ENCODE assay signal across 10 mouse cellular contexts in the genomic region with DNA sequence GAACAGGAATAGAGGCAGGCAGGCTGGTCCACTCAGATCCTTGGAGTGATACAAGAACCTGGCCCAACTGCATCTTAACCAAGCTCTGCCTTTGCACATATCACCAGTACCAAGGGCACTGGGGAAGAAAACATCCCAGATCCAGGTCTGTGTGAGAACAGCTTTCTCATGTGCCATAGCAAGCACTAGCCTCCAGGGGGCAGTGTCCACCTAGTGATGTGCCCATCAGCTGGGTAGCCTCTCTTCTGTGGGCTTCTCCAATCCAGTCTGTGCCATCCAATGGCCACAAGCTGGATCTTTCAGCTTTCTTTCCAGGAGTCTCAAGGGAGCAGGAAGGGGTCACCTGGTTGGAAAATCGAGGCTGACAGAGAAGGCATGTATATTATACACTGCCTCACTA. TPM values are rescaled to one million over a fixed set of nuclear protein-coding genes. Genes with fewer than 3 reads are reported as not detected.
DNase-seq lines count a peak whose midpoint lies in the region; ATAC-seq and TF ChIP-seq lines count a peak whose summit lies in the region.
"Had no signal": no experiment of that assay in that cellular context is flagged by ENCODE, and none has a peak within 500 bp of the region (broad histone marks: within the 10 kb centered on the region; RNA-seq: fewer than 3 reads in every experiment).

No protein-coding gene starts in this region.

- TF ChIP-seq EP300 in liver, embryonic 14.5 days (IDR thresholded peaks at IDR 0.05; ENCODE audit: low read depth) = no peak

- peak; percentile 97 for TF ChIP-seq CTCF in liver, embryonic 14.5 days (IDR thresholded peaks at IDR 0.05; ENCODE audit: low read depth)

- no peak overlapping the region for H3K4me3 ChIP-seq in kidney, embryonic 16.5 days (ENCODE audit: low read length)
- no peak overlapping the region for H3K4me3 ChIP-seq in liver, embryonic 14.5 days (ENCODE audit: insufficient read depth in 1 of 2, low read depth in 2 of 2, low read length in 2 of 2)
- no peak overlapping the region for H3K4me3 ChIP-seq in neural tube, embryonic 13.5 days

- no peak overlapping the region for H3K4me2 ChIP-seq in kidney, embryonic 16.5 days (replicated peaks; ENCODE audit: low read depth, low read length)
- no peak overlapping the region for H3K4me2 ChIP-seq in liver, embryonic 14.5 days (ENCODE audit: low read depth)
- H3K4me2 ChIP-seq in neural tube, embryonic 13.5 days = no peak overlapping the region

- peaks cover 8% of the 10 kb centered on the region for H3K4me1 ChIP-seq in kidney, embryonic 16.5 days (ENCODE audit: insufficient read depth, low read length)
- no peaks in the 10 kb centered on the region for H3K4me1 ChIP-seq in liver, embryonic 14.5 days (replicated peaks; ENCODE audit: control insufficient read depth in 2 of 2, insufficient read depth in 2 of 2, low read length in 1 of 2)
- H3K4me1 ChIP-seq in neural tube, embryonic 13.5 days (replicated peaks) = no peaks in the 10 kb centered on the region

- H3K27me3 ChIP-seq in kidney, embryonic 16.5 days (ENCODE audit: insufficient read depth, low read length) = no peaks in the 10 kb centered on the region
- H3K27me3 ChIP-seq in liver, embryonic 14.5 days (ENCODE audit: control insufficient read depth, insufficient read depth, low read length) = no peaks in the 10 kb centered on the region
- H3K27me3 ChIP-seq in neural tube, embryonic 13.5 days = no peaks in the 10 kb centered on the region

- no peak overlapping the region for H3K9ac ChIP-seq in kidney, embryonic 16.5 days (replicated peaks; ENCODE audit: low read length)
- H3K9ac ChIP-seq in liver, embryonic 14.5 days (replicated peaks) = no peak overlapping the region
- no peak overlapping the region for H3K9ac ChIP-seq in neural tube, embryonic 13.5 days

- H3K9me3 ChIP-seq in kidney, embryonic 16.5 days (ENCODE audit: low read length) = no peaks in the 10 kb centered on the region
- no peaks in the 10 kb centered on the region for H3K9me3 ChIP-seq in liver, embryonic 14.5 days (ENCODE audit: control insufficient read depth, low read length)
- H3K9me3 ChIP-seq in neural tube, embryonic 13.5 days = no peaks in the 10 kb centered on the region

- no peaks in the 10 kb centered on the region for H3K36me3 ChIP-seq in kidney, embryonic 16.5 days (ENCODE audit: insufficient read depth, low read length)
- H3K36me3 ChIP-seq in liver, embryonic 14.5 days (replicated peaks; ENCODE audit: control insufficient read depth, insufficient read depth, low read depth) = no peaks in the 10 kb centered on the region
- H3K36me3 ChIP-seq in neural tube, embryonic 13.5 days = no peaks in the 10 kb centered on the region

- peak; percentile 14; the same call in 1 of the 2 replicates for ATAC-seq in kidney, embryonic 16.5 days (ENCODE audit: low FRiP score, low TSS enrichment)
- peak; percentile 48; the same call in 1 of the 2 replicates for ATAC-seq in liver, embryonic 14.5 days (ENCODE audit: insufficient read depth)
- ATAC-seq in neural tube, embryonic 13.5 days (ENCODE audit: low read depth) = peak; percentile 59; the same call in 1 of the 2 replicates

- DNase-seq in 416B (ENCODE audit: low read depth) (peak; percentile 76), MN1 (ENCODE audit: low spot score) (peak; percentile 77)
- peak; percentile 45 for DNase-seq in cerebellum, adult 9-11 months
- DNase-seq in gastrocnemius, adult 8-10 months (ENCODE audit: low spot score in 2 of 2) = peak; percentile 14 to 23
- no peak for DNase-seq in liver, embryonic 14.5 days (ENCODE audit: low read depth in 3 of 3, low spot score in 3 of 3)
- peak; percentile 64 for DNase-seq in thymus, postnatal 0 days (ENCODE audit: low spot score)

- no peak overlapping the region for H3K27ac ChIP-seq in kidney, embryonic 16.5 days (ENCODE audit: low read length)
- H3K27ac ChIP-seq in liver, embryonic 14.5 days = no peak overlapping the region
- no peak overlapping the region for H3K27ac ChIP-seq in neural tube, embryonic 13.5 days (replicated peaks)

- 3% methylated on average over 1 of the region's 1 CpGs for whole genome bisulfite sequencing in kidney, embryonic 16.5 days
- whole genome bisulfite sequencing in liver, embryonic 14.5 days (ENCODE audit: insufficient replicate concordance) = 0% methylated on average over 1 of the region's 1 CpGs
- WGBS in neural tube, embryonic 13.5 days = 6% methylated on average over 1 of the region's 1 CpGs

RNA-seq across cellular contexts. Expression of a gene that starts 5.7 kb away (rescaled TPM):
- not detected for total RNA-seq in gastrocnemius, adult 8-10 months (2022)
- polyA plus RNA-seq in kidney, embryonic 16.5 days (2015; fragmentation: Nextera tagmentation; extraction: Ambion mirVana) = not detected in 2 replicates
- not detected in 2 replicates for polyA plus RNA-seq in liver, embryonic 14.5 days (2012; rRNA removed)
- not detected in 2 replicates for polyA plus RNA-seq in liver, embryonic 14.5 days (2014; fragmentation: Nextera tagmentation; extraction: Ambion mirVana)
- 0.33 TPM in 1 of 2 replicates, not detected in the other for polyA plus RNA-seq in neural tube, embryonic 13.5 days (2015; fragmentation: Nextera tagmentation; extraction: Ambion mirVana)
- not detected in 2 replicates for polyA plus RNA-seq in thymus, postnatal 0 days (2015; fragmentation: Nextera tagmentation; extraction: Ambion mirVana)
- polyA plus RNA-seq: frontal cortex, adult 2 months; stomach, embryonic 16.5 days had no signal

RNA-seq across cellular contexts. Expression of a gene that starts 13.3 kb away (rescaled TPM):
- not detected for total RNA-seq in gastrocnemius, adult 8-10 months (2022)
- 1.8 and 2.1 TPM in 2 replicates for polyA plus RNA-seq in kidney, embryonic 16.5 days (2015; fragmentation: Nextera tagmentation; extraction: Ambion mirVana)
- 0.39 and 0.64 TPM in 2 replicates for polyA plus RNA-seq in liver, embryonic 14.5 days (2012; rRNA removed)
- polyA plus RNA-seq in liver, embryonic 14.5 days (2014; fragmentation: Nextera tagmentation; extraction: Ambion mirVana) = 0.34 and 0.38 TPM in 2 replicates
- polyA plus RNA-seq in neural tube, embryonic 13.5 days (2015; fragmentation: Nextera tagmentation; extraction: Ambion mirVana) = 0.18 TPM in 1 of 2 replicates, not detected in the other
- 0.19 TPM in 1 of 2 replicates, not detected in the other for polyA plus RNA-seq in thymus, postnatal 0 days (2015; fragmentation: Nextera tagmentation; extraction: Ambion mirVana)

RNA-seq across cellular contexts. Expression of a gene that starts 22.5 kb away (rescaled TPM):
- 1 to 10 TPM; 6.7 to 8.4 (median 7.5) TPM for total RNA-seq in gastrocnemius, adult 8-10 months (2022)
- 44.7 and 46.1 TPM in 2 replicates for polyA plus RNA-seq in kidney, embryonic 16.5 days (2015; fragmentation: Nextera tagmentation; extraction: Ambion mirVana)
- 8.4 and 10.0 TPM in 2 replicates for polyA plus RNA-seq in liver, embryonic 14.5 days (2012; rRNA removed)
- 11.6 and 13.4 TPM in 2 replicates for polyA plus RNA-seq in liver, embryonic 14.5 days (2014; fragmentation: Nextera tagmentation; extraction: Ambion mirVana)
- 30.0 and 34.3 TPM in 2 replicates for polyA plus RNA-seq in neural tube, embryonic 13.5 days (2015; fragmentation: Nextera tagmentation; extraction: Ambion mirVana)
- polyA plus RNA-seq in thymus, postnatal 0 days (2015; fragmentation: Nextera tagmentation; extraction: Ambion mirVana) = 13.9 and 14.9 TPM in 2 replicates

RNA-seq across cellular contexts. Expression of a gene that starts 23.5 kb away (rescaled TPM):
- 10 to 100 TPM; 20.8 to 31.6 (median 26.2) TPM for total RNA-seq in gastrocnemius, adult 8-10 months (2022)
- polyA plus RNA-seq in kidney, embryonic 16.5 days (2015; fragmentation: Nextera tagmentation; extraction: Ambion mirVana) = 42.4 and 45.7 TPM in 2 replicates
- 11.2 and 15.1 TPM in 2 replicates for polyA plus RNA-seq in liver, embryonic 14.5 days (2012; rRNA removed)
- 9.3 and 11.8 TPM in 2 replicates for polyA plus RNA-seq in liver, embryonic 14.5 days (2014; fragmentation: Nextera tagmentation; extraction: Ambion mirVana)
- polyA plus RNA-seq in neural tube, embryonic 13.5 days (2015; fragmentation: Nextera tagmentation; extraction: Ambion mirVana) = 32.0 and 37.7 TPM in 2 replicates
- 21.3 and 27.7 TPM in 2 replicates for polyA plus RNA-seq in thymus, postnatal 0 days (2015; fragmentation: Nextera tagmentation; extraction: Ambion mirVana)

RNA-seq across cellular contexts. Expression of a gene that starts 37.6 kb away (rescaled TPM):
- 1 to 10 TPM; 5.4 to 7.5 (median 6.6) TPM for total RNA-seq in gastrocnemius, adult 8-10 months (2022)
- 16.5 and 17.7 TPM in 2 replicates for polyA plus RNA-seq in kidney, embryonic 16.5 days (2015; fragmentation: Nextera tagmentation; extraction: Ambion mirVana)
- polyA plus RNA-seq in liver, embryonic 14.5 days (2012; rRNA removed) = 2.3 and 2.5 TPM in 2 replicates
- 1.5 and 1.9 TPM in 2 replicates for polyA plus RNA-seq in liver, embryonic 14.5 days (2014; fragmentation: Nextera tagmentation; extraction: Ambion mirVana)
- 34.6 and 35.5 TPM in 2 replicates for polyA plus RNA-seq in neural tube, embryonic 13.5 days (2015; fragmentation: Nextera tagmentation; extraction: Ambion mirVana)
- 6.1 and 6.6 TPM in 2 replicates for polyA plus RNA-seq in thymus, postnatal 0 days (2015; fragmentation: Nextera tagmentation; extraction: Ambion mirVana)

Comparison
In these comparisons a context has a peak if more than half of its experiments do, and no peak if none do; other contexts are left out.
1. DNase-seq: peak in 416B (single experiment), MN1 (single experiment), cerebellum, adult 9-11 months (single experiment), gastrocnemius, adult 8-10 months (2 of 2) and thymus, postnatal 0 days (single experiment); none in liver, embryonic 14.5 days (0 of 3).
2. Peak in every context shown above with its lines, with median percentiles within 50 percentile points of each other: ATAC-seq.